ENCODE assay signal across 26 mouse cellular contexts in the genomic region with DNA sequence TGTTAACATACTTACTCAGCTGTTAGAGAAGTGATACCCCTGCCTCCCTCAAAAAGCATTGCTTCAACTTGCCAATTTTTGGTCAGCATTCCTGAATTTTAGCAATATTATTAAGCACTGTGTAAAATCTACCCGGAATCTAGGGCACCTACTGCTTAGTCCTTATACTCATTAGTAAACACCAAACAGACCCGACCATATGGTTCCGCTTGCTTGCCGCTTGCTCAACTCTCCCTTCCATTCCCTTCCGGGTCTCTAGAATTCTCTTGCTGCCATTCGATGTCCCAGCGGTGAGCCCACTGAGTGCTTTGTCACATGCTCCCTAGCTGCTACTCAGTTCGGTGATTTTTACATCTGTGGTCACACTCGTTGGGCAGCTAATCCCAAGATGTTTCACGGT. TPM values are rescaled to one million over a fixed set of nuclear protein-coding genes. Genes with fewer than 3 reads are reported as not detected.
DNase-seq lines count a peak whose midpoint lies in the region; ATAC-seq and TF ChIP-seq lines count a peak whose summit lies in the region.
"Had no signal": no experiment of that assay in that cellular context is flagged by ENCODE, and none has a peak within 500 bp of the region (broad histone marks: within the 10 kb centered on the region; RNA-seq: fewer than 3 reads in every experiment).

No protein-coding gene starts in this region.

- H3K4me1 ChIP-seq in kidney, adult 2 months (ENCODE audit: control insufficient read depth, insufficient read depth, low read length), result peaks cover 6% of the 10 kb centered on the region; the same call in 1 of the 2 replicates
- peaks cover 10% of the 10 kb centered on the region for H3K4me1 ChIP-seq in liver, adult 2 months (ENCODE audit: control insufficient read depth, insufficient read depth, low read length)
- no peaks in the 10 kb centered on the region for H3K4me1 ChIP-seq in liver, embryonic 13.5 days (replicated peaks)
- H3K4me1 ChIP-seq: heart, embryonic 15.5 days; megakaryocyte, embryonic 14.5 days had no signal

- no peaks in the 10 kb centered on the region for H3K9me3 ChIP-seq in liver, embryonic 13.5 days (replicated peaks)
- H3K9me3 ChIP-seq: heart, embryonic 10.5 days; heart, embryonic 15.5 days; neural tube, embryonic 12.5 days had no signal

- no peak for ATAC-seq in liver, embryonic 13.5 days (ENCODE audit: low read depth)
- no peak for ATAC-seq in activated CD4-positive, CD25-positive, alpha-beta regulatory T cell, adult 4 months
- ATAC-seq: CD4-positive, CD25-positive, alpha-beta regulatory T cell, adult 4 months; forebrain, embryonic 14.5 days; lung, postnatal 0 days had no signal

- no peak overlapping the region for H3K4me3 ChIP-seq in kidney, adult 2 months (ENCODE audit: insufficient read depth, low read depth, low read length)
- no peak overlapping the region for H3K4me3 ChIP-seq in liver, adult 2 months (ENCODE audit: insufficient read depth, low read depth, low read length)
- no peak overlapping the region for H3K4me3 ChIP-seq in liver, embryonic 13.5 days (replicated peaks)
- H3K4me3 ChIP-seq: heart, embryonic 10.5 days; heart, embryonic 15.5 days; megakaryocyte, embryonic 14.5 days; midbrain, embryonic 12.5 days; myocyte; neural tube, embryonic 12.5 days had no signal

- H3K27ac ChIP-seq in kidney, adult 2 months (ENCODE audit: insufficient read depth, low read depth, low read length), result peak overlapping the region; percentile 11
- H3K27ac ChIP-seq in liver, adult 2 months (replicated peaks; ENCODE audit: insufficient read depth, low read depth, low read length), result peak overlapping the region; percentile 99
- H3K27ac ChIP-seq in liver, embryonic 13.5 days, result peak overlapping the region; percentile 69
- H3K27ac ChIP-seq: heart, embryonic 10.5 days; heart, embryonic 15.5 days; midbrain, embryonic 12.5 days; neural tube, embryonic 12.5 days had no signal

- H3K9ac ChIP-seq in liver, adult 2 months (ENCODE audit: low read depth, low read length), result peak overlapping the region; percentile 63
- no peak overlapping the region for H3K9ac ChIP-seq in liver, embryonic 13.5 days
- H3K9ac ChIP-seq: heart, embryonic 15.5 days; midbrain, embryonic 12.5 days; neural tube, embryonic 12.5 days had no signal

- H3K27me3 ChIP-seq in kidney, adult 2 months (replicated peaks; ENCODE audit: control insufficient read depth, insufficient read depth, low read length), result no peaks in the 10 kb centered on the region
- H3K27me3 ChIP-seq in liver, adult 2 months (ENCODE audit: control insufficient read depth, insufficient read depth, low read length), result no peaks in the 10 kb centered on the region
- H3K27me3 ChIP-seq in liver, embryonic 13.5 days, result no peaks in the 10 kb centered on the region
- H3K27me3 ChIP-seq: heart, embryonic 15.5 days; megakaryocyte, embryonic 14.5 days; neural tube, embryonic 12.5 days had no signal

- no peaks in the 10 kb centered on the region for H3K36me3 ChIP-seq in kidney, adult 2 months (ENCODE audit: control insufficient read depth, insufficient read depth, low read length)
- H3K36me3 ChIP-seq in liver, adult 2 months (ENCODE audit: control insufficient read depth, insufficient read depth, low read length), result no peaks in the 10 kb centered on the region
- no peaks in the 10 kb centered on the region for H3K36me3 ChIP-seq in liver, embryonic 13.5 days
- H3K36me3 ChIP-seq: heart, embryonic 10.5 days; heart, embryonic 15.5 days; midbrain, embryonic 12.5 days; neural tube, embryonic 12.5 days had no signal

- WGBS in kidney, adult 2 months, result 39% methylated on average over 10 of the region's 10 CpGs
- WGBS in liver, adult 2 months, result 23% methylated on average over 10 of the region's 10 CpGs
- 68% methylated on average over 10 of the region's 10 CpGs for WGBS in liver, embryonic 13.5 days (ENCODE audit: insufficient replicate concordance)

- no peak overlapping the region for H3K4me2 ChIP-seq in liver, embryonic 13.5 days
- H3K4me2 ChIP-seq: heart, embryonic 15.5 days; midbrain, embryonic 12.5 days; neural tube, embryonic 12.5 days had no signal

- TF ChIP-seq CTCF in kidney, adult 2 months (conservative IDR thresholded peaks at IDR 0.05; ENCODE audit: insufficient read depth, insufficient read length, low read depth, low read length), result no peak
- no peak for TF ChIP-seq CTCF in liver, adult 2 months (IDR thresholded peaks at IDR 0.05; ENCODE audit: low read depth, low read length)

- H3K79me2 ChIP-seq in liver, adult 2 months (ENCODE audit: control insufficient read depth, insufficient read depth, low read length), result no peaks in the 10 kb centered on the region

- TF ChIP-seq POLR2A in kidney, adult 2 months (IDR thresholded peaks at IDR 0.05; ENCODE audit: low read depth, low read length), result no peak
- no peak for TF ChIP-seq POLR2A in liver, adult 2 months (IDR thresholded peaks at IDR 0.05; ENCODE audit: extremely low read depth, insufficient read depth, low read length)

- DNase-seq in kidney, adult 2 months, result no peak
- DNase-seq in kidney, adult 8-10 months, result no peak
- no peak for DNase-seq in liver, adult 2 months (ENCODE audit: extremely low read depth, low read depth, low spot score)
- DNase-seq in liver, result no peak
- DNase-seq in liver, embryonic 13.5 days, result no peak
- DNase-seq in adrenal gland, postnatal 4 days (ENCODE audit: low spot score in 2 of 2), result no peak
- DNase-seq: cerebellum, adult 8-10 months; cerebellum, postnatal 25 days; gastrocnemius, postnatal 25 days; heart, adult 11 months; lung, adult 18-20 months; lung, postnatal 4 days; right cerebral cortex, adult 18-20 months; spleen, adult 18-20 months; thymus, adult 18-20 months; thymus, postnatal 25 days had no signal

RNA-seq across cellular contexts. Expression of a gene that starts 45.0 kb away (rescaled TPM):
- 3.9 and 4.0 TPM in 2 replicates for polyA plus RNA-seq in kidney, adult 2 months (2012; rRNA removed)
- 1.7 and 2.1 TPM in 2 replicates for total RNA-seq in liver, adult 2 months (2014; rRNA removed)
- polyA plus RNA-seq in liver, adult 2 months (2012; rRNA removed), result 0.98 and 1.4 TPM in 2 replicates
- 0.81 and 0.90 TPM in 2 replicates for polyA plus RNA-seq in liver, embryonic 13.5 days (2015; fragmentation: Nextera tagmentation; extraction: Ambion mirVana)
- polyA plus RNA-seq in activated CD4-positive, CD25-positive, alpha-beta regulatory T cell, adult 4 months (2017; shearing (Covaris generic)), result under 1 TPM in 1 of 2 experiments, not detected in 1; 0.13 TPM
- 10 to 100 TPM; 27.1 to 29.6 TPM for total RNA-seq in adrenal gland, postnatal 4 days (2021)
- polyA plus RNA-seq: CD4-positive, CD25-positive, alpha-beta regulatory T cell, adult 4 months had no signal

Comparison
In these comparisons a context has a peak if more than half of its experiments do, and no peak if none do; other contexts are left out.
1. H3K27ac ChIP-seq: peak in every context shown above with its lines; median percentile 99 in liver, adult 2 months; 69 in liver, embryonic 13.5 days; 11 in kidney, adult 2 months.